10 mouse cellular contexts compared by ENCODE assay signal in genomic region chr7:74108347-74108746, GRCm38 (mm10).
DNase-seq lines count a peak whose midpoint lies in the region; ATAC-seq and TF ChIP-seq lines count a peak whose summit lies in the region.
"Had no signal": no experiment of that assay in that cellular context is flagged by ENCODE, and none has a peak within 500 bp of the region (broad histone marks: within the 10 kb centered on the region; RNA-seq: fewer than 3 reads in every experiment).

No protein-coding gene starts in this region.

- no peak for TF ChIP-seq POLR2A in embryonic fibroblast, embryonic 13.5 days (IDR thresholded peaks at IDR 0.05; ENCODE audit: low read depth, low read length)
- TF ChIP-seq POLR2A in thymus, adult 2 months (IDR thresholded peaks at IDR 0.05; ENCODE audit: control insufficient read depth, extremely low read depth, insufficient read depth, low read length, poor library complexity): no peak

- ATAC-seq in intestine, embryonic 14.5 days (replicated peaks; ENCODE audit: low FRiP score, low TSS enrichment, low read depth): no peak
- ATAC-seq in intestine, embryonic 15.5 days: no peak

- no peak overlapping the region for H3K27ac ChIP-seq in intestine, embryonic 14.5 days (ENCODE audit: low read depth)
- H3K27ac ChIP-seq in intestine, embryonic 15.5 days: no peak overlapping the region
- H3K27ac ChIP-seq in embryonic fibroblast, embryonic 13.5 days (ENCODE audit: insufficient read depth, low read length): peak overlapping the region; percentile 86
- no peak overlapping the region for H3K27ac ChIP-seq in thymus, adult 2 months (ENCODE audit: control insufficient read depth, insufficient read depth, low read length)
- H3K27ac ChIP-seq: embryonic facial prominence, embryonic 13.5 days; heart, embryonic 13.5 days had no signal

- H3K9me3 ChIP-seq in intestine, embryonic 14.5 days (ENCODE audit: control insufficient read depth, low read length): no peaks in the 10 kb centered on the region
- no peaks in the 10 kb centered on the region for H3K9me3 ChIP-seq in intestine, embryonic 15.5 days
- H3K9me3 ChIP-seq: embryonic facial prominence, embryonic 13.5 days; heart, embryonic 13.5 days had no signal

- H3K9ac ChIP-seq in intestine, embryonic 14.5 days (ENCODE audit: low read length): no peak overlapping the region
- H3K9ac ChIP-seq in intestine, embryonic 15.5 days: no peak overlapping the region
- H3K9ac ChIP-seq: embryonic facial prominence, embryonic 13.5 days; heart, embryonic 13.5 days had no signal

- 70% methylated on average over 3 of the region's 3 CpGs for WGBS in intestine, embryonic 14.5 days
- 58% methylated on average over 3 of the region's 3 CpGs for WGBS in intestine, embryonic 15.5 days
- 64% methylated on average over 3 of the region's 3 CpGs for whole genome bisulfite sequencing in thymus, adult 2 months

- peaks cover 9% of the 10 kb centered on the region; the same call in 1 of the 2 replicates for H3K4me1 ChIP-seq in intestine, embryonic 14.5 days (replicated peaks; ENCODE audit: control insufficient read depth, insufficient read depth, low read length)
- no peaks in the 10 kb centered on the region for H3K4me1 ChIP-seq in intestine, embryonic 15.5 days (replicated peaks)
- peaks cover 15% of the 10 kb centered on the region for H3K4me1 ChIP-seq in embryonic fibroblast, embryonic 13.5 days (ENCODE audit: control insufficient read depth, insufficient read depth, low read length)
- H3K4me1 ChIP-seq in thymus, adult 2 months (replicated peaks; ENCODE audit: control insufficient read depth, insufficient read depth, low read length): no peaks in the 10 kb centered on the region

- no peak overlapping the region for H3K4me3 ChIP-seq in intestine, embryonic 14.5 days (ENCODE audit: low read depth, low read length)
- no peak overlapping the region for H3K4me3 ChIP-seq in intestine, embryonic 15.5 days (replicated peaks)
- H3K4me3 ChIP-seq in embryonic fibroblast, embryonic 13.5 days (ENCODE audit: insufficient read depth, low read length): no peak overlapping the region
- no peak overlapping the region for H3K4me3 ChIP-seq in thymus, adult 2 months (ENCODE audit: control insufficient read depth, insufficient read depth, low read length)
- H3K4me3 ChIP-seq: embryonic facial prominence, embryonic 13.5 days; heart, embryonic 13.5 days had no signal

- DNase-seq in intestine, embryonic 14.5 days (ENCODE audit: low spot score): peak; percentile 39
- peak; percentile 6 for DNase-seq in right cerebral cortex, adult 18-20 months
- no peak for DNase-seq in right cerebral cortex, postnatal 36 days (ENCODE audit: low spot score in 2 of 2)
- DNase-seq in ovary, postnatal 10 days (ENCODE audit: low spot score): no peak
- no peak for DNase-seq in thymus, adult 2 months
- DNase-seq: thymus, postnatal 14 days had no signal

- no peaks in the 10 kb centered on the region for H3K27me3 ChIP-seq in intestine, embryonic 14.5 days (replicated peaks; ENCODE audit: control insufficient read depth, insufficient read depth, low read length)
- no peaks in the 10 kb centered on the region for H3K27me3 ChIP-seq in intestine, embryonic 15.5 days (replicated peaks)
- no peaks in the 10 kb centered on the region for H3K27me3 ChIP-seq in thymus, adult 2 months (ENCODE audit: control insufficient read depth, insufficient read depth, low read length)
- H3K27me3 ChIP-seq: embryonic facial prominence, embryonic 13.5 days; heart, embryonic 13.5 days had no signal

- no peaks in the 10 kb centered on the region for H3K36me3 ChIP-seq in intestine, embryonic 14.5 days (ENCODE audit: control insufficient read depth, insufficient read depth, low read length)
- H3K36me3 ChIP-seq in intestine, embryonic 15.5 days: no peaks in the 10 kb centered on the region
- no peaks in the 10 kb centered on the region for H3K36me3 ChIP-seq in thymus, adult 2 months (ENCODE audit: control insufficient read depth, insufficient read depth, low read length)
- H3K36me3 ChIP-seq: embryonic facial prominence, embryonic 13.5 days; heart, embryonic 13.5 days had no signal

- H3K4me2 ChIP-seq in intestine, embryonic 14.5 days (ENCODE audit: low read length): no peak overlapping the region
- H3K4me2 ChIP-seq in intestine, embryonic 15.5 days (replicated peaks): no peak overlapping the region
- H3K4me2 ChIP-seq: embryonic facial prominence, embryonic 13.5 days; heart, embryonic 13.5 days had no signal

- TF ChIP-seq CTCF in embryonic fibroblast, embryonic 13.5 days (IDR thresholded peaks at IDR 0.05; ENCODE audit: borderline replicate concordance, insufficient read depth, low read length): no peak
- TF ChIP-seq CTCF in thymus, adult 2 months (IDR thresholded peaks at IDR 0.05; ENCODE audit: borderline replicate concordance, control insufficient read depth, extremely low read depth, insufficient read depth, low read length, poor library complexity): no peak

Comparison
In these comparisons a context has a peak if more than half of its experiments do, and no peak if none do; other contexts are left out.
1. DNase-seq: peak in intestine, embryonic 14.5 days (single experiment) and right cerebral cortex, adult 18-20 months (single experiment); none in right cerebral cortex, postnatal 36 days (0 of 2), ovary, postnatal 10 days (single experiment) and thymus, adult 2 months (single experiment).